ENCODE assay signal across 21 mouse cellular contexts in genomic region chr9:114924511-114924910, GRCm38 (mm10). TPM values are rescaled to one million over a fixed set of nuclear protein-coding genes. Genes with fewer than 3 reads are reported as not detected.
DNase-seq lines count a peak whose midpoint lies in the region; ATAC-seq and TF ChIP-seq lines count a peak whose summit lies in the region.
"Had no signal": no experiment of that assay in that cellular context is flagged by ENCODE, and none has a peak within 500 bp of the region (broad histone marks: within the 10 kb centered on the region; RNA-seq: fewer than 3 reads in every experiment).

No protein-coding gene starts in this region.

- no peaks in the 10 kb centered on the region for H3K27me3 ChIP-seq in heart, embryonic 13.5 days (replicated peaks)
- no peaks in the 10 kb centered on the region for H3K27me3 ChIP-seq in heart, adult 2 months (ENCODE audit: control insufficient read depth, insufficient read depth, low read length)
- H3K27me3 ChIP-seq in liver, postnatal 0 days (ENCODE audit: insufficient read depth, low read length) = no peaks in the 10 kb centered on the region
- H3K27me3 ChIP-seq in liver, embryonic 12.5 days (replicated peaks) = no peaks in the 10 kb centered on the region
- H3K27me3 ChIP-seq in Patski = no peaks in the 10 kb centered on the region
- H3K27me3 ChIP-seq in myocyte (ENCODE audit: control insufficient read depth, insufficient read depth, insufficient read length) = no peaks in the 10 kb centered on the region
- H3K27me3 ChIP-seq: forebrain, embryonic 12.5 days; intestine, embryonic 15.5 days had no signal

- DNase-seq in heart, adult 2 months = no peak
- no peak for DNase-seq in liver, postnatal 0 days
- DNase-seq in Patski (ENCODE audit: low read depth, low spot score) = peak; percentile 19
- DNase-seq in ovary, postnatal 14 days (ENCODE audit: low spot score) = no peak
- DNase-seq: adrenal gland, postnatal 36 days; cerebellum, adult 9-10 months; gastrocnemius, adult 2 months; heart, postnatal 14 days; kidney, adult 8-10 months; kidney, postnatal 25 days; lung, postnatal 4 days; thymus, postnatal 14 days had no signal

- in situ Hi-C loops in Patski (cut with MboI; ENCODE audit: low pct_unique_long_range_greater_than_20kb) = no loop called here

- H3K4me1 ChIP-seq in heart, embryonic 13.5 days = peaks cover 37% of the 10 kb centered on the region
- H3K4me1 ChIP-seq in heart, adult 2 months (ENCODE audit: control insufficient read depth, insufficient read depth, low read length) = peaks cover 8% of the 10 kb centered on the region
- peaks cover 22% of the 10 kb centered on the region for H3K4me1 ChIP-seq in liver, postnatal 0 days (ENCODE audit: insufficient read depth)
- H3K4me1 ChIP-seq in liver, embryonic 12.5 days = peaks cover 48% of the 10 kb centered on the region
- H3K4me1 ChIP-seq: intestine, embryonic 15.5 days had no signal

- TF ChIP-seq CTCF in heart, adult 2 months (IDR thresholded peaks at IDR 0.05) = no peak
- no peak for TF ChIP-seq CTCF in liver, postnatal 0 days (IDR thresholded peaks at IDR 0.05; ENCODE audit: low read depth)
- no peak for TF ChIP-seq CTCF in Patski (IDR thresholded peaks at IDR 0.05)

- TF ChIP-seq EP300 in heart, adult 2 months (IDR thresholded peaks at IDR 0.05; ENCODE audit: insufficient read depth, low read depth, low read length) = no peak
- TF ChIP-seq EP300 in liver, postnatal 0 days (IDR thresholded peaks at IDR 0.05; ENCODE audit: low read depth) = no peak

- CTCF ChIA-PET in Patski (lab: Charles Lee) = no interaction called here

- H3K27ac ChIP-seq in heart, embryonic 13.5 days (replicated peaks) = no peak overlapping the region
- H3K27ac ChIP-seq in heart, adult 2 months = no peak overlapping the region
- H3K27ac ChIP-seq in liver, postnatal 0 days (ENCODE audit: low read depth) = peak overlapping the region; percentile 66; the same call in 1 of the 2 replicates
- H3K27ac ChIP-seq in liver, embryonic 12.5 days = no peak overlapping the region
- H3K27ac ChIP-seq: forebrain, embryonic 12.5 days; gastrocnemius, adult 2 months; intestine, embryonic 15.5 days; layer of hippocampus, adult 2 months; liver, embryonic 14.5 days had no signal

- no peak for TF ChIP-seq POLR2A in heart, adult 2 months (IDR thresholded peaks at IDR 0.05; ENCODE audit: insufficient read depth, low read depth, low read length)
- TF ChIP-seq POLR2A in myocyte (IDR thresholded peaks at IDR 0.05; ENCODE audit: insufficient read length, low read depth) = no peak

- no peaks in the 10 kb centered on the region; the same call in 1 of the 2 replicates for H3K36me3 ChIP-seq in heart, embryonic 13.5 days
- no peaks in the 10 kb centered on the region for H3K36me3 ChIP-seq in heart, adult 2 months (ENCODE audit: control insufficient read depth, insufficient read depth, low read length)
- H3K36me3 ChIP-seq in liver, postnatal 0 days (replicated peaks; ENCODE audit: insufficient read depth, low read length) = peaks cover 6% of the 10 kb centered on the region; the same call in 1 of the 2 replicates
- H3K36me3 ChIP-seq in liver, embryonic 12.5 days = no peaks in the 10 kb centered on the region
- H3K36me3 ChIP-seq in myocyte (ENCODE audit: control insufficient read depth, insufficient read depth) = no peaks in the 10 kb centered on the region
- H3K36me3 ChIP-seq: forebrain, embryonic 12.5 days; intestine, embryonic 15.5 days had no signal

- POLR2A ChIA-PET in Patski (lab: Charles Lee) = no interaction called here

- intact Hi-C loops in heart, adult 2 months (cut with DNase I) = no loop called here

- WGBS in heart, embryonic 13.5 days = 57% methylated on average over 5 of the region's 5 CpGs
- WGBS in heart, adult 2 months = 61% methylated on average over 5 of the region's 5 CpGs
- WGBS in liver, postnatal 0 days (ENCODE audit: insufficient replicate concordance) = 43% methylated on average over 5 of the region's 5 CpGs
- WGBS in liver, embryonic 12.5 days (ENCODE audit: insufficient replicate concordance) = 45% methylated on average over 5 of the region's 5 CpGs

- ATAC-seq in heart, embryonic 13.5 days (ENCODE audit: extremely low read depth, insufficient number of reproducible peaks, low FRiP score, low TSS enrichment) = no peak
- peak; percentile 69 for ATAC-seq in liver, postnatal 0 days
- ATAC-seq in liver, embryonic 12.5 days = no peak
- ATAC-seq in Patski = peak; percentile 54
- ATAC-seq: hindbrain, embryonic 16.5 days had no signal

- H3K79me2 ChIP-seq in heart, adult 2 months (replicated peaks; ENCODE audit: control insufficient read depth, insufficient read depth, low read length) = peaks cover 6% of the 10 kb centered on the region
- H3K79me2 ChIP-seq in myocyte (ENCODE audit: control insufficient read depth, insufficient read depth) = no peaks in the 10 kb centered on the region

- H3K4me3 ChIP-seq in heart, embryonic 13.5 days = no peak overlapping the region
- H3K4me3 ChIP-seq in heart, adult 2 months = no peak overlapping the region
- no peak overlapping the region for H3K4me3 ChIP-seq in liver, postnatal 0 days (ENCODE audit: low read depth, low read length)
- no peak overlapping the region for H3K4me3 ChIP-seq in liver, embryonic 12.5 days
- no peak overlapping the region for H3K4me3 ChIP-seq in myocyte
- H3K4me3 ChIP-seq: forebrain, embryonic 12.5 days; gastrocnemius, adult 2 months; intestine, embryonic 15.5 days; layer of hippocampus, adult 2 months had no signal

- no peaks in the 10 kb centered on the region for H3K9me3 ChIP-seq in heart, embryonic 13.5 days
- H3K9me3 ChIP-seq in liver, postnatal 0 days (ENCODE audit: low read length) = no peaks in the 10 kb centered on the region
- no peaks in the 10 kb centered on the region for H3K9me3 ChIP-seq in liver, embryonic 12.5 days (replicated peaks)
- H3K9me3 ChIP-seq: forebrain, embryonic 12.5 days; intestine, embryonic 15.5 days had no signal

- H3ac ChIP-seq in myocyte (ENCODE audit: control insufficient read depth, insufficient read length) = no peak overlapping the region

- H3K9ac ChIP-seq in heart, embryonic 13.5 days = peak overlapping the region; percentile 5; the same call in 1 of the 2 replicates
- H3K9ac ChIP-seq in heart, adult 2 months (ENCODE audit: low read depth, low read length) = no peak overlapping the region
- no peak overlapping the region for H3K9ac ChIP-seq in liver, postnatal 0 days (replicated peaks)
- H3K9ac ChIP-seq in liver, embryonic 12.5 days = no peak overlapping the region
- H3K9ac ChIP-seq: forebrain, embryonic 12.5 days; intestine, embryonic 15.5 days; liver, embryonic 14.5 days had no signal

- 0 out of 2 replicates have a peak overlapping the region, but pooled peaks have one; percentile 1 for H3K4me2 ChIP-seq in heart, embryonic 13.5 days
- H3K4me2 ChIP-seq in liver, postnatal 0 days (ENCODE audit: low read depth, low read length) = no peak overlapping the region; the same call in 1 of the 2 replicates
- H3K4me2 ChIP-seq in liver, embryonic 12.5 days = no peak overlapping the region
- H3K4me2 ChIP-seq in myocyte (ENCODE audit: low read depth) = peak overlapping the region; percentile 5
- H3K4me2 ChIP-seq: forebrain, embryonic 12.5 days; intestine, embryonic 15.5 days; midbrain, embryonic 11.5 days had no signal

TF ChIP-seq in myocyte, 11 proteins besides CTCF, POLR2A, EP300 and RAD21:
- TF ChIP-seq CEBPB (IDR thresholded peaks at IDR 0.05; ENCODE audit: insufficient read depth, poor library complexity, severe bottlenecking) = no peak
- TF ChIP-seq TCF12 (IDR thresholded peaks at IDR 0.05; ENCODE audit: insufficient read depth, poor library complexity, severe bottlenecking) = no peak
- no peak for TF ChIP-seq MYOD1 (IDR thresholded peaks at IDR 0.05; ENCODE audit: control insufficient read depth in 1 of 3, insufficient read length in 2 of 3, low read depth in 2 of 3)
- TF ChIP-seq REST (IDR thresholded peaks at IDR 0.05; ENCODE audit: insufficient read depth, insufficient read length) = no peak
- no peak for TF ChIP-seq MYOG (IDR thresholded peaks at IDR 0.05; ENCODE audit: control insufficient read depth in 1 of 3, insufficient read depth in 1 of 3, insufficient read length in 2 of 3, low read depth in 2 of 3)

RNA-seq across cellular contexts. Expression of gene Gpd1l, which starts 9.3 kb away (rescaled TPM):
- 13.5 and 14.8 TPM in 2 replicates for polyA plus RNA-seq in heart, embryonic 13.5 days (2015; fragmentation: Nextera tagmentation; extraction: Ambion mirVana)
- 10 to 100 TPM; 36.9 to 42.0 TPM for total RNA-seq in heart, adult 2 months (2021)
- polyA plus RNA-seq in heart, adult 2 months (2012; rRNA removed) = 33.3 and 59.3 TPM in 2 replicates
- 6.8 and 7.0 TPM in 2 replicates for polyA plus RNA-seq in liver, postnatal 0 days (2015; fragmentation: Nextera tagmentation; extraction: Ambion mirVana)
- 10.5 and 10.9 TPM in 2 replicates for polyA plus RNA-seq in liver, embryonic 12.5 days (2016; fragmentation: Nextera tagmentation; extraction: Ambion mirVana)
- polyA plus RNA-seq in Patski (2021) = 69.0 TPM
- polyA plus RNA-seq in myocyte (2012; fragmentation: generic; extraction: Trizol) = 19.5 TPM

RNA-seq across cellular contexts. Expression of gene Osbpl10, which starts 53.9 kb away (rescaled TPM):
- 1.4 and 1.5 TPM in 2 replicates for polyA plus RNA-seq in heart, embryonic 13.5 days (2015; fragmentation: Nextera tagmentation; extraction: Ambion mirVana)
- total RNA-seq in heart, adult 2 months (2021) = 1 to 10 TPM; 2.0 to 3.4 TPM
- polyA plus RNA-seq in heart, adult 2 months (2012; rRNA removed) = 0.88 and 1.4 TPM in 2 replicates
- 0.07 and 0.20 TPM in 2 replicates for polyA plus RNA-seq in liver, postnatal 0 days (2015; fragmentation: Nextera tagmentation; extraction: Ambion mirVana)
- polyA plus RNA-seq in liver, embryonic 12.5 days (2016; fragmentation: Nextera tagmentation; extraction: Ambion mirVana) = 0.55 and 0.63 TPM in 2 replicates
- polyA plus RNA-seq in Patski (2021) (9.9 TPM), myocyte (2012; fragmentation: generic; extraction: Trizol) (1.7 TPM)

RNA-seq across cellular contexts. Expression of gene Rps27rt, which starts 58.0 kb away (rescaled TPM):
- 210 and 263 TPM in 2 replicates for polyA plus RNA-seq in heart, embryonic 13.5 days (2015; fragmentation: Nextera tagmentation; extraction: Ambion mirVana)
- 10 to 100 TPM; 14.3 to 32.5 TPM for total RNA-seq in heart, adult 2 months (2021)
- 23.0 and 46.7 TPM in 2 replicates for polyA plus RNA-seq in heart, adult 2 months (2012; rRNA removed)
- 300 and 353 TPM in 2 replicates for polyA plus RNA-seq in liver, postnatal 0 days (2015; fragmentation: Nextera tagmentation; extraction: Ambion mirVana)
- 275 and 335 TPM in 2 replicates for polyA plus RNA-seq in liver, embryonic 12.5 days (2016; fragmentation: Nextera tagmentation; extraction: Ambion mirVana)
- 167 TPM for polyA plus RNA-seq in Patski (2021)
- polyA plus RNA-seq in myocyte (2012; fragmentation: generic; extraction: Trizol) = 223 TPM

Comparison
In these comparisons a context has a peak if more than half of its experiments do, and no peak if none do; other contexts are left out.
1. ATAC-seq: peak in liver, postnatal 0 days (single experiment) and Patski (single experiment); none in heart, embryonic 13.5 days (single experiment) and liver, embryonic 12.5 days (single experiment).
2. H3K4me2 ChIP-seq: peak in heart, embryonic 13.5 days (single experiment) and myocyte (single experiment); none in liver, postnatal 0 days (single experiment) and liver, embryonic 12.5 days (single experiment).